Mouse (Mus musculus): ENCODE results near the gene Igf1r.
A peak's percentile ranks its signal among the peaks of the same experiment; 100 is the strongest.

Igf1r gene

GRCm38 (mm10) chr7:68053002-68053624 lies 100.5 kb downstream of the Igf1r start:
- DNase-seq (ENCODE audit: low spot score in 2 of 2) = no peak

- no peak for DNase-seq (ENCODE audit: low spot score in 2 of 2)
Measured at GRCm38 (mm10) chr7:68054498-68054897, 101.9 kb downstream of the Igf1r start.

GRCm38 (mm10) chr7:68054956-68055355 lies 102.3 kb downstream of the Igf1r start:
- DNase-seq (ENCODE audit: low spot score in 2 of 2) = no peak

GRCm38 (mm10) chr7:68057010-68057409 lies 104.4 kb downstream of the Igf1r start:
- no peak for DNase-seq (ENCODE audit: low spot score in 2 of 2)

- DNase-seq (ENCODE audit: low spot score in 2 of 2) = no peak
Measured at GRCm38 (mm10) chr7:68059690-68060089, 107.1 kb downstream of the Igf1r start.

- DNase-seq (ENCODE audit: low spot score in 2 of 2) = no peak
Measured at GRCm38 (mm10) chr7:68061434-68061833, 108.8 kb downstream of the Igf1r start.

GRCm38 (mm10) chr7:68062170-68062848 lies 109.7 kb downstream of the Igf1r start:
- DNase-seq (ENCODE audit: low spot score in 2 of 2) = no peak

- DNase-seq (ENCODE audit: low spot score in 2 of 2) = no peak
Measured at GRCm38 (mm10) chr7:68062849-68063208, 110.2 kb downstream of the Igf1r start.

GRCm38 (mm10) chr7:68063711-68064110 lies 111.1 kb downstream of the Igf1r start:
- no peak for DNase-seq (ENCODE audit: low spot score in 2 of 2)

GRCm38 (mm10) chr7:68064120-68064519 lies 111.5 kb downstream of the Igf1r start:
- no peak for DNase-seq (ENCODE audit: low spot score in 2 of 2)

- DNase-seq (ENCODE audit: low spot score in 2 of 2) = no peak
Measured at GRCm38 (mm10) chr7:68064647-68065362, 112.2 kb downstream of the Igf1r start.

- no peak for DNase-seq (ENCODE audit: low spot score in 2 of 2)
Measured at GRCm38 (mm10) chr7:68065904-68066303, 113.3 kb downstream of the Igf1r start.

- DNase-seq (ENCODE audit: low spot score in 2 of 2) = no peak
Measured at GRCm38 (mm10) chr7:68067321-68067720, 114.7 kb downstream of the Igf1r start.

- DNase-seq (ENCODE audit: low spot score in 2 of 2) = no peak
Measured at GRCm38 (mm10) chr7:68069324-68069723, 116.7 kb downstream of the Igf1r start.

- no peak for DNase-seq (ENCODE audit: low spot score in 2 of 2)
Measured at GRCm38 (mm10) chr7:68070030-68070429, 117.4 kb downstream of the Igf1r start.

GRCm38 (mm10) chr7:68070626-68071025 lies 118.0 kb downstream of the Igf1r start:
- DNase-seq (ENCODE audit: low spot score in 2 of 2) = peak in 1 of 2 experiments; percentile 57

GRCm38 (mm10) chr7:68071050-68071449 lies 118.4 kb downstream of the Igf1r start:
- DNase-seq (ENCODE audit: low spot score in 2 of 2) = no peak

GRCm38 (mm10) chr7:68071749-68072148 lies 119.1 kb downstream of the Igf1r start:
- DNase-seq (ENCODE audit: low spot score in 2 of 2) = no peak

GRCm38 (mm10) chr7:68072524-68073459 lies 120.2 kb downstream of the Igf1r start:
- no peak for DNase-seq (ENCODE audit: low spot score in 2 of 2)

- no peak for DNase-seq (ENCODE audit: low spot score in 2 of 2)
Measured at GRCm38 (mm10) chr7:68073460-68073806, 120.8 kb downstream of the Igf1r start.

GRCm38 (mm10) chr7:68074748-68075147 lies 122.1 kb downstream of the Igf1r start:
- no peak for DNase-seq (ENCODE audit: low spot score in 2 of 2)

GRCm38 (mm10) chr7:68075401-68075800 lies 122.8 kb downstream of the Igf1r start:
- no peak for DNase-seq (ENCODE audit: low spot score in 2 of 2)
